Mouse (Mus musculus) testis, postnatal 14 days (tissue): ENCODE data around the gene Ly6g6e.
A peak's percentile ranks its signal among the peaks of the same experiment; 100 is the strongest.
"Not testable (repeated sequence)": the region's sequence is repeated elsewhere in the genome, so short reads cannot be mapped to it uniquely, and the experiment has no call there.

ENCODE experiments used
- DNase-seq: peaks from one replicate; pipeline ENCODE4 v3.0.0; 2021; ENCODE audit warnings: low spot score

Ly6g6e gene

DNA sequence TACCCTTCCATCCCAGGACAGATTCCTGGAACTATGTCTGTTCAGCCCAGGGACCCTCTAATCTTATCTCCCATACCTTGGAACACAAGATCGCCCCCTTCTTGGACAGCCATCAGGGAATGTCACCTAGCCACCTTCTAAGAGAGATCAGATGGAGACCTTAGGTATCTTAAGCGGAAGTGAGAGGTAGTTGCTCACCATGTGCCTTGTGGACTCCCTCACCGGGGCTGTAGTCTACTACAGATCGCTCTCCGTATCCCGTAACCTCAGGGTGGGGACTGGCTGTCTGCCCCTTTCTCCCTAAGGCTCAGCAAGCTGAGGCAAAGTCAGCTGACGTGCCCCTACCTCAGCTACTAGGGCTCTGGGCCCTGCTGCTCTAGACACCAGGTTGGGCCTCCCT is 27.4 kb downstream of the Ly6g6e start:
- DNase-seq: no peak

DNA sequence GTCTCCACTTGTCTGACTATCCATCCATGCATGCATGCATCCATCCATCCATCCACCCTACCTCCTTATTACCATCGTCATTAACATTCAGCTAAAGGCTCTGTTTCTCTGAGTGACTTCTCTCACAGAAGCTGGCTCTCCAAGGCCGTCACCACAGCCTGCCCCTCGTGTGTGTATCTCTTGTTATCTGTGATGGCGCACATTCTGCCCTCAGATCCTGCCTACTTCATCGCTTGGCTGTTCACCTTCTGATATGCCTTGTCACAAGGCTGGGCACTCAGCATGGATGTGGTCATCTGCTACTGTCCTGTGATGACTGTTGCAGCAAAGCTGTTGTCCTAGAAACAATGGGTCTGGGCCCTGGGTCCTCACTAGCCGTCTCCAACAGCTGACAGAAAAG is 28.1 kb downstream of the Ly6g6e start:
- no peak for DNase-seq

DNA sequence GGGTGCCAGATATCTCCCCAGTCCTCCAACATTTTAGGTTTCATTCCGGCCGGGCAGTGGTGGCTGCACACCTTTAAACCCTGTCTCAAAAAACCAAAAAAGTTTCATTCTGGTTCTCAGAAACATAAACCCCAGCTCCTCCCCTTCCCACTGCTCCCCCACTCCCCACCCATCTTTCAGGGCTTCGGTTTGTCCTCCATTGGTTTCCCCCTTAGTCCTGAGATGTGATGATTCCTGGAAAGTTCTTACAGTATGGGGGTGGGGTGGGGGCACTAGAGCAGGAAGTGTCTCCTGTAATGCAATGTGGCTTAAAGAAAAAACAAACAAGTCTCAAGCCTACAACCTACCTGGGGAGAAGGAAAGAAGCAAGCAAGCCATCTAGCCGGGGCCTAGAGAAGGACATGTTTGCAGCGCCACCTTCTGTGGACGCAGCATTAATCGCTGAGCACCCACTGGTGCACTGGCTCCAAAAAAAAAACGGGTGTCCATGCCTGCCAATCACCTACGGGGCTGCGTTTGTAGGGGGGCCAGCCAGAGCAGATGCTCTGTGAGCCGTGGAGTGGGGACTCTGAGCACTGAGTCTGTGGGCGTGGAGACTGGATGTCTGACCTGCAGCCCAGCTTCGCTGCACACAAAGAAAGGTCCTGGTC is 29.2 kb downstream of the Ly6g6e start:
- no peak for DNase-seq

DNA sequence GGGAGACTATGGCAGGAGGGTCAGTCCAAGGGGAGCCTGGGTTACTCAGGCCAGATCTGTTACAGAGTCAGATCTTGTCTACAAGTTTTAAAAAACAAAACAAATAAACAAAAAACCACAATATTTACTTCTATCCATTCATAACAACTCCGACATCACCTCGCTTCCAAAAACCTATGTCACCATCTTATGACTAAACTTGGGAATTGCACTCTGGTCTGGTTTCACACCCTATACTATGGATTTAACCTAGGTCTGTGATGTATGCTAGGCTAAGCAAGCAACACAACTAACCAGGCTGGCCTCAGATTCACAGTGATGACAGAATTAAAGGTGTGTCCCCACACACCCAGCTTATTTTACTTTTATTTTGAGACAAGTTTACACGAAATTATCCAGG is 29.8 kb downstream of the Ly6g6e start:
- no peak for DNase-seq

DNA sequence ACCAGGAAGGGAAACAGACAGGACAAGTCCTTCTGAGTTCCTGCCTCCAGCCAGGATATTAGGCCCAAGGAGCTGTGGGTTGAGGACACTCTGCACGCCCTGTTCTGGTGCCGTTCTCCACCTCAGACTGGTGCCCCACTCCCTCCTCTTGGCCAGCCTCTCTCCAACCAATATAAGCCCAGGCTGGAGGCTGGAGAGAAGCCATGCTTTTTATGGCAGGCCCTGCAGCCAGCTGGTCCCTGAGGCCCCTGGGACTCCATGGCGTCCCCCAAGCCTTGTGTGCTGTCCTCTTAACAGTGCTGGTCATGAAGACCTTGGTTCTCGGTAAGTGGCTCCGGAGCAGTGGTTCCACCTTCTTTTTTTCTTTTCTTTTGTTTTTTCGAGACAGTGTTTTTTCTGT is 31.4 kb downstream of the Ly6g6e start, which contains the start of gene Ly6g5c:
Ly6g5c (plus strand) TSS at position 183 of the 400 bp plus-strand sequence.
- DNase-seq: no peak

DNA sequence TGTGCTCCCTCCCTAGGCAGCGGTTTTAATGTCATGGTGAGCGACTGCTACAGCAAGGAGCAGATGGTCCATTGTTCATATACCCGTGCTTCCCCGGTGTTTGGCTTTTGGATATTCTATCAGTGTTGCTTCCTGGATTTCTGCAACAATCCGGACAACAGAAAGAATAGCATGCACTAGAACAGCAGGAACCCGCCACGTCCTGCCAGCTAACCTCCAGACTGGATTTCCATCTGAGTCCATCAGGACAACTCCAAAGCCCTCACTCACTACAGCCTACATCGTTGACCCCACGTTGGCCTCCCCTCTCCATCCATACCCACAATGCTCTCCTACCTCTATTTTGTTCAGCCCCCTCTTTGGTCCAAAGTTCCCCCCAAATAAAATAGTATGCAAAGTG is 35.1 kb downstream of the Ly6g6e start:
- DNase-seq: no peak

DNA sequence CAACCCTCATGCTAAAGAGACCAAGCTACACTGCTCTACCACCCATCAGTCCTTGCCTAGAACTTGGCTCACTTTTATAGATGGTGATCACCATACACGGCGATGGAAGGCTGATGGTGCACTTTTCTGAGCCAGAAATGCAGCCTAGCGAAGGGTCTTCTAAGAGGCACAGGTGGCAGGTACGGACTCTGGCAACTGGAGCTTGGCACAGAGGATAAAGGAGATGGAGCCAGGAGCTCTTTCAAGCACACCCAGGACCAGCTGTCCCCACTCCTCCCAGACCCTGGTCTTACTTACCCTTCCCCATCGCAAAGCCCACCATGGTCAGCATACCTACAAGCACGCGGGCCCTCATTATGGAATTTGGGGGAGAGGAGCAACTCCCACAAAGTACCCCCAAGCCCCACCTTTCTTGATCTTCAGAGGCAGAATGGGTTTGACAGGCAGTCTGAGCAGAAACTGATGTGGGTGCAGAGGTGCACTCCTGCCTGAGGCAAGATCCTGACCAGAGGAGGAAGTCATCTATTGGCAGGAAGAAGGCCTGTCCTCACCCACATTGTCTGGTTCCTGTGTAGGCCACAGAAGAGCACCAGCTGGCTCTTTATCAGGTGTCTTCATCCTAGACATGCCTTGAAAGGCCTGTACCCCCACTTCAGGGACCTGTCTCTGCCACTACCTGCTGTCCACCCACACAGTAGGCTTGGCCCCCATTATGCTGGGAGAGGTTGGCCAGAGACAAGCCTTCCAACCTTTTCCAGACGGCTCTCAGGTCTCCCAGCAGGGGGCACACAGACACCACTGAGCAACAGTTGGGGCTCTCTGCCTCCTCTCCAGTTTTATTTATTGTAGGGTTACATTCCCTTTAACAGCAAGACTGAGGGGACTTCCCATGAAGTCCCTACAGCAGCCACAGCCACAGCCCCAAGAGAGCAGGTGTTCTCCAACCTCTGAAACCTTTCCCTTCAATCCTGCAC is 38.6 kb downstream of the Ly6g6e start, which contains the start of gene Ly6g5b:
Ly6g5b (minus strand) TSS at position 383 of the 974 bp plus-strand sequence.
- no peak for DNase-seq

DNA sequence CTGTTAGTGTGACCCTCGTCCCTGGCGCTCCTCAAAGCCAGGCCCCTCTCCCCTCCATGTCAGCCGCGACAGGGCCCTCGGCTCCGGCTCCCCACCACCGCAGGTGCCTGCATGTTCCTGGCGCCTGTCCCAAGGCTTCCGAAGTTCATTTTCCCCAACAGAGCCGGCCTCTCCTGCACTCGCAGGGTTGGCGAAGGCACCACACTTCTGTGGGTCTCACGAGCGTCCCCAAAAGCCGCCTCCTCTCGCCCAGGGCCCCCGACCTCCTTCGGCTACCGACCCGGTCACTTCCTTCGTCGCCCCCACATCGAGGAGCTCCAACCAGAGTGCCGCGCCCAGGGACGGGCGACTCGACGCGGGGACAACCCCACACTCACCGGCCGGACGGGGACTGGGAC is 44.0 kb downstream of the Ly6g6e start:
- peak; percentile 66 for DNase-seq

DNA sequence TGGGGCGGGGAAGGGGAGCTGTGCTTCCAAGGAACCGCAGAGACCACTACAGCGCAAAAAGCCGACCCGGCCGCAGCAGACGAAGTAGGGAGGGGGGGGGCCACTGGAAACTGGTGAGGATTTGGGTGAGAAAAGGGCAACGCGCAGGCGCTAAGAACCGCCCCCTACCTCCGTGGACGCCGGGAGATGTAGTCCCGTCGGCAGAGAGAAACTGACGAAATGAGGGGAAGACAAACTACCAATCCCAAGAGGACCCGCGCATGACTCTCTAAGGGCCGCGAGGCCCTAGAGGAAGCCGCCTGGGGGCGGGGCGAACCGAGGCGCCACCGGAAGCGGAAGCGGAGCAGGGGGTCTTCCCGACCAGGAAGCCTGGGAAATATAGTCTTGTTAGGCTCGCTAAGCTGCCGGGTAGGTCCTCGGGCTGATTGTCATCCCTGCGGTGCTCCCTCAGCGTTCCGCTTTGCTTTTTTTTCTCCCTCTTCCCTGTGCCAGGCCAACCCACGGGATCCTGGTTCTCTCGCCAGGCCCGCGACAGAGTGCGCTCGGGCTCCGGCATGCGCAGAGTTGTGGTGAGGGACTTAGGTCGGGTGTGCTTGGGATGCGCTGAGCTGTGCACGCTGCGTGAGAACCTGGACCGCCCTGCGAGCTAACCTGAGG is 44.6 kb downstream of the Ly6g6e start, which contains the start of gene Gpank1:
Gpank1 (plus strand) TSS at position 313 of the 657 bp plus-strand sequence.
- peak; percentile 99 for DNase-seq

DNA sequence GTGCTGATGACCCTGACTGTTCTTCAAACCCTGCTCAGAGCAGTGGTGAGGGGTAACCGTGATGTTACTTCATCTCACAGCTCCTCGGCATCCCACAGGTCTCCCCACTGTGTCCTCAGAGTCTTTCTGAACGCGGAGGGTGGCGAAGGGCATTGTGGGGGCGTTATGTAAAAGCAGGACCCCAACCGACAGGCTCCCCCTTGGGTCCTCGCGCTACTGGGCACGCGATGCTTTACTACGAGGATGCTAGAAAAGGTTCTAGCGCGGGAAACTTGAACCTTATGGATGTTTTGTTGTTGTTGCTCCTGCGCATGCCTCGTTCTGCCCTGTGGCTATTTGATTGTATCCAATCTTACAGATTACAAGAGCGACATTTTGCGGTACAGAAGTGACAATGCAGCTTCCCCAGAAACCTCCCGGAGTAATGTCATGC is 45.2 kb downstream of the Ly6g6e start, which contains the start of gene Csnk2b:
Csnk2b (minus strand) TSS at position 183 of the 433 bp plus-strand sequence.
- DNase-seq: peak; percentile 61

DNA sequence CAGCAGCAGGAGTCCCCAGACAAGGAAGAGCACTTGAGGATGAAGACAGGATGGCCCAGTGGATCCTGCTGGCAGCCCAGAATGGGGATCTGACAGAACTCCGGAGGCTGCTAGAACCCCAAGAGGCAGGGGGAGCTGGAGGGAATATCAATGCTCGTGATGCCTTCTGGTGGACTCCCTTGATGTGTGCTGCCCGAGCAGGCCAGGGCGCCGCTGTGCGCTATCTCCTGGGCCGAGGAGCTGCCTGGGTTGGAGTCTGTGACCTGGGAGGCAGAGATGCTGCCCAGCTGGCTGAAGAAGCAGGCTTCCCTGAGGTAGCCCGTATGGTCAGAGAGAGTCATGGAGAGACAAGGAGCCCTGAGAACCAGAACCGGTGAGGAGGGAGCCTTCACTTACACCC is 46.6 kb downstream of the Ly6g6e start:
- not testable (repeated sequence) for DNase-seq

DNA sequence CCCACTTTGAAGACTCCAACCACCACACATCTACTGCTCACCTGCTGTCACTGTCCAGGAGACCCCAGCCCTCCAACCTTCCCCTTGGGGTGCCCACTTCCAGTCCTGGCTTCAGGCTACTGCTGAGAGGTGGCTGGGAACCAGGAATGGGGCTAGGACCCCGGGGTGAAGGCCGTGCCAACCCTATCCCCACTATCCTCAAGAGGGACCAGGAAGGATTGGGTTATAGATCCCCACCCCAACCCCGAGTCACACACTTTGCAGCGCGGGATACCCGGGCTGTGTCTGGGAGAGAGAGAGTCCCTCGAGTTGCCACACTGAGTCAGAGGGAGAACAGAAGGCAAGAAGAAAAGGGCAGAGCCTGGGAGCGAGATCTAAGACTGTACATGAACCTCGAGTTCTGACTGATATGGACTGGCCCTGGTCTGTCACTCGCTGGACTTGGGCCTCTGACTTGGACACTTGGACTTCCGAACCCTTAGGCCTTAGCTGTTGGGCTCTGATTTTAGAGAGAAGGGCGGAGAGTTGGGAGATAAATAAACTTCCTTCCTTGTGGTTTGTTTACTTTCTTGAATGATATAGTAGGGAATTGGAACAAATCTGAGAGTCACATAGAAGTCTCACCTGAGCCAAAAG is 47.7 kb downstream of the Ly6g6e start:
- DNase-seq: not testable (repeated sequence)

DNA sequence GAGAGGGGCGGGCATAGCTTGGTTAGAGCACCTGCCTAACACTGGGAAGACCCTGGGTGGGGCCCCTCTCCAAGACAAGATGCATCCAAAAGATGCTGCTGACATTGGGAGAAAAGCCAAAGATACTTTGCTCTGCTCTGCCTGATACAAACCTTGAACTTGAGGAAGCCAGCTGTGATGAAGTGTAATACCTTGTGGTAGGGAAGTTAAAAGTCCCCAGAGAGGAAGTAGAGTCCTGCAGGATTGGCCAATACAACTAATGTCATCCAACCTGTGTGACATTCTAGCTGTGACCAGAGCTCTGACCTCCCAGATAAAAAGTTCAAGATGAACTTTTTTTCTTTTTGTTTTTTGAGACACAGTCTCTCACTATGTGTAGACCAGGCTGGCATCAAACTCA is 48.4 kb downstream of the Ly6g6e start:
- no peak for DNase-seq

DNA sequence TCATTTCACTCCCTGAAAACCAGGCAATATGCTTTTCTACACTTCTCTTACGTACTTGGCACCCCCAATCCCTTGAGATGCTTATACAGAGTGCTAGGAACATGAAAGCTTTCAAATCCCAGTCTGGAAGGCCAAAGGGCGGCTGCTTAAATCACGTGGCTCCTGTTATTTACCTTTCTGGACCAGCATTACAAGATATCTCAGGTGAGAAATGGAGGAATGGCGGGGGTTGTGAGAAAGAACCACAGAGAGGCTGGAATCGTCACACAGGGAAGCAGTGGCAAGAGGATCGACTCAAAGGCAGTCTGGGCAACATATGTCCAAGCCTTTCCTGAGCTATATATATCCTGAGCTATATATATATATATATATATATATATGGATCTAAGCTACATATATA is 48.9 kb downstream of the Ly6g6e start:
- DNase-seq: no peak

DNA sequence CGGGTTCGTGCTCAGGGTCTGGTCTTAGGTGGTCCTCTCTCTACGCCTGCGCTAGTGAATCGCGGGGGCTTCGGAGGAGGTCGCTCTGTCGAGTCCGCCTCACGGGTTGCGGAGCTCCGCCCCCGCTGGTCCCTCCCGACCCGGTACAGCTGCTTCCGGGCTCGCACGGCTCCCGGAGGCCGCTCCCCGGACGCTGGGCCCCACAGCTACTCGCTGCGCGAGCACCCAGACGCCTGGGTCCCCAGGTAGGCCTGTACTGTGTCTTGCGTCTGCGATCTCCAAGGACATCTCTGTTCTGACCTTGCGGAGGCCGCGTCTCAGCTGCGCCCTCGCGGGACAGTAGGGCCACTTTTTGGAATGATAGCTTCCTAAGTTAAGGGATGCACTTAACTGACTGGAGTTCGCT is 49.5 kb downstream of the Ly6g6e start, which contains the start of gene D17H6S53E:
D17H6S53E (plus strand) TSS at position 168 of the 406 bp plus-strand sequence.
- DNase-seq: peak; percentile 76

DNA sequence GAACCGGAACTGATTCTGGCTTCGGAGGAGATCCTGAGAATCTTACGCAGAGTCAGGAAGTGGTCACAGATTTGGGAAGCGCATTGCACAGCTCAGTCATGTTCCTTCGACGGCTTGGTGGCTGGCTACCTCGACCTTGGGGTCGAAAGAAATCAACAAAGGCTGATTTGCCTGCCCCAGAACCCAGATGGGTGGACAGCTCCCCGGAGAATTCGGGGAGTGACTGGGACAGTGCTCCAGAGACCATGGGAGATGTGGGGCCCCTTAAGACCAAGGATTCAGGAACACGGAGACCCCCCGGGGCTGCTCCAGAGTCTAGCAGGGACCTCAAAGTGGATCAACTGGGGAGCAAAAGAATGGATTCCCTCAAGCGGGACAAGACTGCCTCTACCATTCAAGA is 50.3 kb downstream of the Ly6g6e start:
- DNase-seq: no peak
